Mouse (Mus musculus) midbrain, embryonic 16.5 days (tissue): ENCODE data around the gene Rbfox1. TPM values are rescaled to one million over a fixed set of nuclear protein-coding genes. Genes with fewer than 3 reads are reported as not detected.

Source experiments
- ATAC-seq: fragments of 200-750 bp; cut with Nextera tagmentation; 2 replicates; pipeline ENCODE4 v1.8.0; 2017; ENCODE audit warnings: moderate TSS enrichment
- H3K27ac ChIP-seq: fragments of 300-500 bp; sonication (generic); 2 replicates; pipeline ENCODE4 v1.5.1; 2014; ENCODE audit warnings: mild to moderate bottlenecking, low read length, mixed read lengths
- H3K27me3 ChIP-seq: fragments of 300-500 bp; sonication (generic); 2 replicates; pipeline ENCODE4 v1.6.1; 2014; ENCODE audit warnings: low read depth, low read length, mixed read lengths; ENCODE audit not compliant: control insufficient read depth, insufficient read depth
- H3K36me3 ChIP-seq: fragments of 300-500 bp; sonication (generic); 2 replicates; pipeline ENCODE4 v1.6.1; 2014; ENCODE audit warnings: mild to moderate bottlenecking, low read length, moderate library complexity, mixed read lengths; ENCODE audit not compliant: control insufficient read depth, insufficient read depth
- H3K4me1 ChIP-seq: fragments of 300-500 bp; sonication (generic); 2 replicates; pipeline ENCODE4 v1.6.1; 2014; ENCODE audit warnings: mild to moderate bottlenecking, low read length, mixed read lengths; ENCODE audit not compliant: control insufficient read depth, insufficient read depth
- H3K4me2 ChIP-seq: fragments of 300-500 bp; sonication (generic); 2 replicates; pipeline ENCODE4 v1.6.1; 2014; ENCODE audit warnings: mild to moderate bottlenecking, low read length, mixed read lengths
- H3K4me3 ChIP-seq: fragments of 300-500 bp; sonication (generic); 2 replicates; pipeline ENCODE4 v1.5.1; 2014; ENCODE audit warnings: low read depth, mild to moderate bottlenecking, low read length, moderate library complexity, mixed read lengths
- H3K9ac ChIP-seq: fragments of 300-500 bp; sonication (generic); 2 replicates; pipeline ENCODE4 v1.6.1; 2014; ENCODE audit warnings: low read depth, low read length, mixed read lengths
- H3K9me3 ChIP-seq: fragments of 300-500 bp; sonication (generic); replicated peaks from 2 replicates; pipeline ENCODE4 v1.6.1; 2014; ENCODE audit warnings: mild to moderate bottlenecking, low read length, mixed read lengths; ENCODE audit not compliant: control insufficient read depth, poor library complexity, severe bottlenecking
- WGBS: fragments of 180-500 bp; shearing (Covaris S2); extraction: QIAGEN DNeasy Blood & Tissue Kit; methylation state at CpG from one replicate; pipeline ENCODE4 v1.1.7; 2014; 5-methylcytosine and 5-hydroxymethylcytosine counted together
- polyA plus RNA-seq: library from polyadenylated mRNA; unstranded; fragments of >200 nt; fragmentation: Nextera tagmentation; extraction: Ambion mirVana; gene quantifications from 2 replicates; pipeline ENCODE4 v1.2.1, GENCODE M21; 2015

The Rbfox1 gene
- polyA plus RNA-seq, 1 experiment from 2014 or later, result 259 TPM

DNA sequence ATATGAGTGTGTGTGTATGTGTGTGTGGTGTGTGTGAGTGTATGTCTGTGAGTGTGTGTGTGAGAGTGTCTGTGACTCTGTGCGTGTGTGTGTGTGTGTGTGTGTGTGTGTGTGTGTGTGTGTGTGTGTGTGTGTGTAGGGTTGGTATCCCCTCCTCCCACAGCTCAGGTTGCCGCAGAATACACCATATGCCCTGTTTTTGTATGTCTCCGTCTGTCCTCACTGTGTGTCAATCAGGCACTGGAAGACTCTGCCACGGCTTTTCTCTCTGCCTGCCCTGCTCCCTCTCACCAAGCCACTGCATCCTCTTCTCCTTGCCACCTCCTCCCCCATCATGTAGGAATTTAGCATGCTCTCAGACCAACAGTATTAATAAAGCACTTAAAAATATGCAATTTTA, 1084.8 kb downstream of the Rbfox1 start:
- H3K4me3 ChIP-seq, result no peak overlapping the region

DNA sequence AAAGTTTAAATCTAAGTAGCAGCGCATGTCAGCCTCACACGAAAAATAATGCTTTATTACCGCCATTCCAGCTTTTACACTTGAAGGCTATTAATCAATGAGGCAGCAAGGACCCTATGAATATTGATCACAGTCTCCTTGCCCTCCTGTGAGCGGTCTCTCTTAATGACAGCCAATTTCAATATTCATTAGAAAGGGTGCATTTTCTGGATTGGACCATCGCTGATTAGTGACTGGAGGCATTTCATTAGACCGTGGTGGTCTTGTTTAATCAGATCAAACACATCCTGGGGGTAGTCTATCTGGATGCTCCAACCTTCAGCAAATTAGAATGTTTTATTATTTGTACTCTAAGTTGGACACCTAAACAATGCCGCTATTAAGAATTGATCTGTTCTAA, 1091.2 kb downstream of the Rbfox1 start:
- Histone ChIP-seq H3K27me3 (no peaks in the 10 kb centered on the region), H3K36me3 (no peaks in the 10 kb centered on the region), H3K9ac (no peak overlapping the region), H3K4me1 (peaks cover 15% of the 10 kb centered on the region), H3K4me3 (no peak overlapping the region), H3K4me2 (no peak overlapping the region), H3K9me3 (no peaks in the 10 kb centered on the region), H3K27ac (no peak overlapping the region)
- WGBS, result 59% methylated on average over 7 of the region's 7 CpGs
- no peak for ATAC-seq

More for the DNA sequence above, 1084.8 kb downstream of the Rbfox1 start:
- Histone ChIP-seq H3K36me3 (no peaks in the 10 kb centered on the region), H3K4me2 (no peak overlapping the region), H3K4me1 (peaks cover 6% of the 10 kb centered on the region), H3K9me3 (no peaks in the 10 kb centered on the region), H3K9ac (no peak overlapping the region), H3K27ac (no peak overlapping the region), H3K27me3 (no peaks in the 10 kb centered on the region)
- ATAC-seq, result no peak
- WGBS, result 73% methylated on average over 4 of the region's 4 CpGs

- H3K4me3 ChIP-seq, result no peak overlapping the region
- H3K4me2 ChIP-seq, result no peak overlapping the region
- no peak overlapping the region for H3K27ac ChIP-seq
- no peaks in the 10 kb centered on the region for H3K4me1 ChIP-seq
- H3K9ac ChIP-seq, result no peak overlapping the region
- H3K27me3 ChIP-seq, result no peaks in the 10 kb centered on the region
- H3K36me3 ChIP-seq, result no peaks in the 10 kb centered on the region
- WGBS, result 92% methylated on average over 2 of the region's 2 CpGs
- no peaks in the 10 kb centered on the region for H3K9me3 ChIP-seq
- ATAC-seq, result no peak
These were observed 1098.8 kb downstream of the Rbfox1 start for GRCm38 (mm10) chr16:6983947-6984346.

- no peak overlapping the region for H3K4me3 ChIP-seq
- H3K27ac ChIP-seq, result no peak overlapping the region
- H3K36me3 ChIP-seq, result no peaks in the 10 kb centered on the region
- H3K9me3 ChIP-seq, result no peaks in the 10 kb centered on the region
- no peaks in the 10 kb centered on the region for H3K27me3 ChIP-seq
- no peak overlapping the region for H3K4me2 ChIP-seq
- H3K9ac ChIP-seq, result no peak overlapping the region
- ATAC-seq, result no peak
- no peaks in the 10 kb centered on the region for H3K4me1 ChIP-seq
These were observed 1100.9 kb downstream of the Rbfox1 start for GRCm38 (mm10) chr16:6986031-6986430.

- no peak overlapping the region for H3K4me3 ChIP-seq
- no peak overlapping the region for H3K9ac ChIP-seq
- H3K9me3 ChIP-seq, result no peaks in the 10 kb centered on the region
- H3K27me3 ChIP-seq, result no peaks in the 10 kb centered on the region
- H3K4me2 ChIP-seq, result no peak overlapping the region
- no peak for ATAC-seq
- no peaks in the 10 kb centered on the region for H3K36me3 ChIP-seq
- no peak overlapping the region for H3K27ac ChIP-seq
- H3K4me1 ChIP-seq, result no peaks in the 10 kb centered on the region
- 65% methylated on average over 2 of the region's 2 CpGs for WGBS
These were observed 1101.3 kb downstream of the Rbfox1 start for GRCm38 (mm10) chr16:6986494-6986893.

- H3K36me3 ChIP-seq, result no peaks in the 10 kb centered on the region
- no peak overlapping the region for H3K27ac ChIP-seq
- no peak overlapping the region for H3K4me2 ChIP-seq
- 93% methylated on average over 5 of the region's 5 CpGs for WGBS
- H3K4me3 ChIP-seq, result no peak overlapping the region
- H3K27me3 ChIP-seq, result no peaks in the 10 kb centered on the region
- no peaks in the 10 kb centered on the region for H3K9me3 ChIP-seq
- ATAC-seq, result no peak
- no peaks in the 10 kb centered on the region for H3K4me1 ChIP-seq
- no peak overlapping the region for H3K9ac ChIP-seq
These were observed 1107.1 kb downstream of the Rbfox1 start for GRCm38 (mm10) chr16:6992251-6992650.

- Histone ChIP-seq H3K27me3 (no peaks in the 10 kb centered on the region), H3K4me1 (no peaks in the 10 kb centered on the region), H3K4me2 (no peak overlapping the region), H3K4me3 (no peak overlapping the region), H3K9me3 (no peaks in the 10 kb centered on the region), H3K36me3 (no peaks in the 10 kb centered on the region), H3K27ac (no peak overlapping the region), H3K9ac (no peak overlapping the region)
- no peak for ATAC-seq
- 71% methylated on average over 2 of the region's 2 CpGs for WGBS
These were observed 1108.0 kb downstream of the Rbfox1 start for GRCm38 (mm10) chr16:6993180-6993579.

DNA sequence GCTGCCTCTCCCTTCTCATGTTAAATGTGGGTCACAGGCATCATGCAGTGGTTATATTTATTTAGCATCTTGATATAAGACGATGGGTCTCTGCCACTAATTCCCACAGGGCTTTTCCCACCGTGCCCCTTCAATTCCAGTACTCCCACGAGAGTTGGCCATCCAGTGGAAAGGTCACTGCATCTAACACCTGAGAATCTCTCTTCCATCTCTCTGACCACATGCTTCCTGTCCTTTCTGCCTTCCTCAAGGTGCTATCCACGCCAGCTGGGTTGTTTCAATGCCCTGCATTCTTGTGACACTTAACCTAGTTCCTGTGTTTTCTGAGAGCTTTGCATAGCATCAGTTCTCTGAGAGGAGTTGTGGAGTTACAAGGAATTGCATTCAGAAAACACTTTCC, 1112.0 kb downstream of the Rbfox1 start:
- H3K27ac ChIP-seq, result no peak overlapping the region
- no peaks in the 10 kb centered on the region for H3K36me3 ChIP-seq
- WGBS, result 62% methylated on average over 4 of the region's 4 CpGs
- no peaks in the 10 kb centered on the region for H3K9me3 ChIP-seq
- no peak overlapping the region for H3K4me3 ChIP-seq
- H3K4me2 ChIP-seq, result no peak overlapping the region
- H3K27me3 ChIP-seq, result no peaks in the 10 kb centered on the region
- ATAC-seq, result no peak
- H3K4me1 ChIP-seq, result no peaks in the 10 kb centered on the region
- H3K9ac ChIP-seq, result no peak overlapping the region

DNA sequence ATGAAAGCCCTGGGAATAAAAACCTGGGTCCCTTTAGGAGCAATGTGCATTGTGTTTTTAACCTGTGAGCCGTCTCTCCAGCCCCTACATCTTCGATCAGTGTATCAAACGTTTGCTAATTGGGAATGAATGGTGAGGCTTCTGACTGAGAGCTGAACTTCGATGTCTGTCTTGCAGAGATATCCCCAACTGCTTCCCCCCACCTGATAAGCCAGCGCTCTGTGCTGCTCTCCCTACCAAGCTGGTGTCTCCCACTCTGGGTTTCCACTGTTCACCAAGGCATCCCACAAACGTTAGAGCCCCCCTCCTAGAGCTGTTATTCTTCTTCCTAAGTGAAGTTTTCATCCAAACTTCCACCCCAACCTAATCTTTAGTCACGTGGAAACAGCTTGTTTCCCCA, 1112.7 kb downstream of the Rbfox1 start:
- Histone ChIP-seq H3K4me1 (no peaks in the 10 kb centered on the region), H3K36me3 (no peaks in the 10 kb centered on the region), H3K27ac (no peak overlapping the region), H3K9ac (no peak overlapping the region), H3K9me3 (no peaks in the 10 kb centered on the region), H3K27me3 (no peaks in the 10 kb centered on the region), H3K4me2 (no peak overlapping the region), H3K4me3 (no peak overlapping the region)
- WGBS, result 71% methylated on average over 7 of the region's 7 CpGs
- ATAC-seq, result no peak

DNA sequence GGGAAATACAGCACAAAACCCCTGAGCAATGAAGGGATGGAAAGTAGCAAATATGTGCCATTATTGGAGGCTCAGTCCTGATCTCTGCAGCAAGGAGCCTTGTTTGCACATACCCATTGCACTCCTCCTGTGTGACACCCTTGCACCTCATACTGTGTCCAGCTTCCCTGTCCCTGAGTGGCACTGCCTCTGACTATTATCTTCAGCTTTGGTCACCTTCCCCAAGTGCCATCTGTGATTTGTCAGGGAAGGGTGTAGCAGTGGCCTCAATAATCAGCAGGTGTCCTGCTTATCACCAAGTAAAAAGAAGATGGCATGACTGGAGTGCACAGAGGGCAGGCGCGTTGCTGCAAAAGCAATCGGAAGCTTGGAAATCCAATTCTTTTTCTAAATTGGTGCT, 1119.4 kb downstream of the Rbfox1 start:
- Histone ChIP-seq H3K36me3 (no peaks in the 10 kb centered on the region), H3K27ac (no peak overlapping the region), H3K4me2 (no peak overlapping the region), H3K27me3 (no peaks in the 10 kb centered on the region), H3K4me1 (no peaks in the 10 kb centered on the region), H3K4me3 (no peak overlapping the region), H3K9ac (no peak overlapping the region), H3K9me3 (no peaks in the 10 kb centered on the region)
- no peak for ATAC-seq
- WGBS, result 99% methylated on average over 3 of the region's 3 CpGs
